Mouse (Mus musculus): ENCODE measurements around the gene Fyb.

Fyb gene

DNA sequence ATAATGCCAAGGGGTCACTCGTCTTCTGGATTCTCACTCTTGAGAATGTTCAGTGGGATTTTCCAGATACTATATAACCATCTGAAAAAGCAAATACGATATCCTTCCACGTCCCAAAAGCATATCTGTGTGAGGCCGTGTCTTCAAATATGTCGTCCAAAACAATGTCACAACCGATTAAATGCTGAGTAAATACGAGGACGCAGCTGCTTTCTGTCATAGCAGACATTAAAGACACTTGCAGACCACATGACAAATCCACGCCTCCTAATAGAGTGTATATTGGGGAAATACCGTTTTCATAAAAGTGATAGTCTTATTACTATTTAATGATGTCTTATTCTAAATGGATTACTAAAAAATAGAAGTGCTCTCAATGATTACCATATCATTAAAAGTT lies 38.0 kb downstream of the Fyb start:
- no peak for DNase-seq (ENCODE audit: low read depth in 2 of 2, low spot score in 2 of 2)

DNA sequence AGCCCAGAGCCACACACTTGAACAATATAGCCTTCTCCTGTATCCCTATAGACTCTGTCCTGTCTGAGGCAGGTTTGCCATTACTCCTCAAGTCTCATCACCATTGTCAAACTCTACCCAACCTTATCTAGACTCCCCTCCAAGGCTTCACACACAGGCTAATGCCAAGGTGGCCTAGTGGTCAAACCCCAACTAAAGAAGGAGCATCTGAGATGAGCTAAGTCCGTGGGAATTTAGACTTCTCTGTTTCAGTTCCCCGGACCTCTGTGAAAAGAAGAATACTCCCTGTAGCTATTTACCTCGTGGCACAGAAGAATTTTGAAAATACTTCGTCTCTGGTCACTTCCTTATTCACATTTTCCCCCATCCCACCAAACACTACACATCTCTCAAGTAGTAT lies 39.5 kb downstream of the Fyb start:
- no peak for DNase-seq (ENCODE audit: low read depth in 2 of 2, low spot score in 2 of 2)

DNA sequence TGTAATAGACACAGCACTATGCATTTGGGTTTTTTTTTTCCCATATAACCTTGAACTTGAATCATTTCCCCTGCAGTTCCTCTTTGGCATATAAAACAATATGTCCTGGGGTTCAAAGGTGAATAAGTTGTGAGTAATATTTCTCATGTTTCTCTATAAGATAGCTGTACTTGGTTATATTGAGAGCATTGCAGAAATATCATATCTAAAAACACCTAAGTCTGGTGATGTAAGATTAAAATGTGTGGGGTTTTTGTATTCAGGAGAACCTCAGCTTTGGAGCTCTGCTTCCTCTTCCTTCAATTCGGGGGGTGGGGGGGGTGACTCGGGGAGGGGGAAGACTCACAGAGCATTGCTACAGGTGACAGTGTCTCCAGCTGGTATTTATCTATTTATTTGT lies 40.0 kb downstream of the Fyb start:
- no peak for DNase-seq (ENCODE audit: low read depth in 2 of 2, low spot score in 2 of 2)

DNA sequence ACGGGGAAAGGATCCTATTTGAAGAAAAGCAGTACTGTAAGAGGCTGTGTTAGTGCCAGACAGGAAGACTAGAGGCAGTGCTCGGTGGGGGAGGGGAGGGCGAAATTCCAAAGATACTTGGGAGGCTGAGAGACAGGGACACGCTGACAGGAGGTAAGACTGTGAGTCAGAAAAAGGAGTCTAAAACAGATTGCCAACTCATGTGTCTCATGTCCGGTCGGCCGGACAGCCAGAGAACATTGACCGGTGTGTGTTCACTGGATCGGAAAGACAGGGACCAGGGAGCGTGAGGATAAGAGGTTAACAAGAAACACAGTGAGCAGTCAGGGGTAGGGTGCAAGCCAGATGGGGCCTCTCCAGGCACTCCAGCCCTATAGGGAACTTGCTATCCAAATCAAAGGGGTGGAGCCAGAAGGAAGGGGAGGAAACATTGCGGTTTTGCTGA lies 42.3 kb downstream of the Fyb start:
- no peak for DNase-seq (ENCODE audit: low read depth in 2 of 2, low spot score in 2 of 2)

DNA sequence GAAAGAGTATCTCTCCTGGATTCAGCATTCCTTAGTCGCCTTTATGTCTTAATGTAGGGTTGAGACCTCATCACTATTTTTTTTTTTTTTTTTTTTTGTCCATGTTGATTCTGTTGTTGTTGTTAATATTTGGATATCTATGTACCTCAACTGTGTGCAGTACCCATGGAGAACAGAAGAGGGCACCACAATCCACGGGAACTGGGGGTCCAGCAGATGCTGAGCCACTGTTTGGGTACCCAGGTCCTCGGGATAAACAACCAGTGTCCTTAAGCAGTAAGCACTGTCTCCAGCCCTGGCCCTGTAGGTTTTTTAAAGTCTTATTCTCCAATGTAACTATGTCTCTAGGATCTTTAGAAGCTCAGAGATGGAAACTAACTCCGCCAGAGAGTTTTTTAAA lies 43.2 kb downstream of the Fyb start:
- DNase-seq (ENCODE audit: low read depth in 2 of 2, low spot score in 2 of 2), result no peak

GRCm38 (mm10) chr15:6567993-6568392 lies 45.3 kb downstream of the Fyb start:
- no peak for DNase-seq (ENCODE audit: low read depth in 2 of 2, low spot score in 2 of 2)

DNA sequence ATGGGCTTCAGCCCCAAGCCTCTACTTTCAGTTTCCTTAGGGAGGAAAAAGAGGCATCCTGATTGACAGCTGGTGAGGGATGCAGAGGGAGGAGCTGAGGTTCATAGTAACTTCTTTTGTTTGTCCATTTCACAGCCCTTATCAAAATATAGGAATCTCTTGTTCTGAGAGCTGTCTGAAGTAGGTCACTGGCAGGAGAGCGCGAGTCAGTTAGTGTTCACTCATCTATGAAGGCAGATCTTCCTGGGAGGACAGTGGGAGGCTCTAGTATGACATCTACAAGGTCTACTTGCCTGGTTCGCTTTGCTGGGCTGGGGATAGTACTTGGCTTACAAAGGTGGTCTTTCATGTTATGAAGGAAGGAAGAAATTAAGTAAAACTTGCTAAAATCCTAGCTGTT lies 46.0 kb downstream of the Fyb start:
- DNase-seq (ENCODE audit: low read depth in 2 of 2, low spot score in 2 of 2), result no peak

- no peak for DNase-seq (ENCODE audit: low read depth in 2 of 2, low spot score in 2 of 2)
These were observed 46.4 kb downstream of the Fyb start for GRCm38 (mm10) chr15:6569074-6569473.

DNA sequence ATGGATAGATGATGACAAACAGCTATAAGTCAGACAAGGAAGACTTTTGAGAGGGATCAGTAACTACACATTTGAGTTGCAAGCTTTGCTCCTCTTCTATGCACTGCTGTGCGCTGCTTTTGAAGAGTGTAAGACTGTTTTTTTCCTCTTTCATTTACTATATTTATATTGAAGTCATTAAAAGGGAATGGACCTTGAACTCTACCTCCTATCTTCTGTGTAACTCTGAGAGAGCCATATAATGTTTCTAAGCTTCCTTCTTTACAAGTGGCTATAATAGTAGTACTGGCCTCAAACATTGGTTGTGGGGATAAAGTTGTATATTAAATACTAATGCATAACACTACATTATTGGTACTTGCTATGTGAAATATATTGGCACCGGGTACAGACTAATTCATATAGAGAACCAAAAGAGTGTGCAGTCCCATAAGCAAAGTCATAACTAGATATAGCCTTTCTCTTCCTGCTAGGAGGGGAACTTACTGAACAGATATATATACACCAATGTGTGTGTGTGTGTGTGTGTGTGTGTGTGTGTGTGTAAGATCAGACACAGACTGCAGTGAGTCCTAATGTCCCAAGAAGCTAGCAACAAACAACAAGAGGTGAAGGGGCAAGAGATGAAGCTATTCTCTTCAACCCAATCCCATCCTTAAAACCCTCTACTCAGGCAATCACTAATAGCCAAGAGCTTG lies 47.7 kb downstream of the Fyb start:
- DNase-seq (ENCODE audit: low read depth in 2 of 2, low spot score in 2 of 2), result no peak

DNA sequence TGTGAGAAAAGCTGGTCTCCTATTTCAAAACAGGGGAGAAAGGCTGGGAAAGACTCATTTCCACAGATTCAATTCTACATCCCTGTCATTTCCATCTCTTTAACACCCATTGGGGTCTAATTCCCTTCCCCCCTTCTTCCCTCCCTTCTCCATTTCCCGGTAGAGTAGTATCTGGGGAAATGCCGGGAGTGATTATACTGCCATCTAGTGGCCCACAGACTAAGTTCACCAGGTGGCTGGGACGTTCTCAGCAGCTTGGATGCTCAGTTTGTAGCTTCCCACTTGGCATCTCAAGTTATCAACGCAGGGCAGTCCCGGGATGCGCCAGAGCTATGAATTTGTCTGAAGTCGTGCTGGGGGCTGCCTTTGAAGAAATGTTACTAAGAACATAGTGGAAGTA lies 48.2 kb downstream of the Fyb start:
- peak in 1 of 2 experiments; percentile 55 for DNase-seq (ENCODE audit: low read depth in 2 of 2, low spot score in 2 of 2)

GRCm38 (mm10) chr15:6574283-6574960 lies 51.8 kb downstream of the Fyb start:
- DNase-seq (ENCODE audit: low read depth in 2 of 2, low spot score in 2 of 2), result peak; percentile 50 to 51

DNA sequence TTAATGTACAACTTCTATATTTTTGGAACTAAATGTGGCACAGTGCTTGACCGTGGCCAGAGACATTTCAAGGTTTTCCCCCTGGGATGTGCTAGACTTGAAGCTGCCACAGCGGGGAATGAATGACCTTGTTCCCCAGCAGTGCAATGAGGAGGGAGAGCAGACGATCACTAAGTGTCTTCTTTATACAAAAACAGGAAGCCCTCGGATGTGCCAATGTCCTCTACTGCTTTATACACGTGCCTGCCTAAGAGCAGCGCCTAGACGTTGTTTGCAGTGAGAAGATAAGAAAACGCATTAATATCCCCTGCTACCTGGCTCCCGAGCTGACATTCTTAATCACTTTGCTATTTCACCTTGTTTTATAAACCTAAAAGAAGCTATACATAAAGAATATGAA lies 55.3 kb downstream of the Fyb start:
- peak in 1 of 2 experiments; percentile 51 for DNase-seq (ENCODE audit: low read depth in 2 of 2, low spot score in 2 of 2)

DNA sequence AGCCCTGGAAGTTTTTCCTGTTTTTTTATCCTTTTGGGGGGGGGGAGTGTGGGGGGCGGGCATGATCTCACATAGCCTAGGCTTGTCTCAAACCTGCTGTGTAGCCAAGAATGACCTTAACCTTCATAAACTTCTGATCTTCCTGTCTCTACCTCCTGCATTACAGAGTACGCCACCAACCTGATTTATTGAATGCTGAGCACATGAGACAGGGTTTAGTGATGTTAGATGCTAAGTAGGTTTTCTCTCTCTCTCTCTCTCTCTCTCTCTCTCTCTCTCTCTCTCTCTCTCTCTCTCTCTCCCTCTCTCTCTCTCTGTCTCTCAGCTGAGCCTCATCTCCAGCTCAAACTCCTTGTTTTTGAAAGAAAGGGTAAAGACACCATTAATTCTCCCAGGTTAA lies 56.0 kb downstream of the Fyb start:
- no peak for DNase-seq (ENCODE audit: low read depth in 2 of 2, low spot score in 2 of 2)

GRCm38 (mm10) chr15:6579194-6579768 lies 56.6 kb downstream of the Fyb start:
- DNase-seq (ENCODE audit: low read depth in 2 of 2, low spot score in 2 of 2), result no peak

DNA sequence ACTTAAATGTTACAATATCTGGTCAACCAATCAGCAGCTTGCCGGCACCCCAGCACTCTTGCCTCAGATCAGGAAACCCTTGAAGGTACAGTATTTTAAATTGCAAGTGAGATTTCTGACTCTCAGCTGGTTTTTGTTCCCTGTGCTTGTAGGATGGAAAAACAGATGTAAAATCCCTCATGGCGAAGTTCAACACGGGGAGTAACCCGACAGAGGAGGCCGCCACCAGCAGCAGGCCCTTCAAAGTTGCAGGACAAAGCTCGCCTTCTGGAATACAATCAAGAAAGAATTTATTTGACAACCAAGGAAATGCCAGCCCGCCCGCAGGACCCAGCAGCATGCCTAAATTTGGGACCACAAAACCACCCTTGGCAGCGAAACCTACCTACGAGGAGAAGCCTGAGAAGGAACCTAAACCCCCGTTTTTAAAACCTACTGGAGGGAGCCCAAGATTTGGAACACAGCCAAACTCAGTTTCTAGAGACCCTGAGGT lies 57.2 kb downstream of the Fyb start:
- peak in 1 of 2 experiments; percentile 51 for DNase-seq (ENCODE audit: low read depth in 2 of 2, low spot score in 2 of 2)

GRCm38 (mm10) chr15:6584645-6585044 lies 62.0 kb downstream of the Fyb start:
- no peak for DNase-seq (ENCODE audit: low read depth in 2 of 2, low spot score in 2 of 2)

DNA sequence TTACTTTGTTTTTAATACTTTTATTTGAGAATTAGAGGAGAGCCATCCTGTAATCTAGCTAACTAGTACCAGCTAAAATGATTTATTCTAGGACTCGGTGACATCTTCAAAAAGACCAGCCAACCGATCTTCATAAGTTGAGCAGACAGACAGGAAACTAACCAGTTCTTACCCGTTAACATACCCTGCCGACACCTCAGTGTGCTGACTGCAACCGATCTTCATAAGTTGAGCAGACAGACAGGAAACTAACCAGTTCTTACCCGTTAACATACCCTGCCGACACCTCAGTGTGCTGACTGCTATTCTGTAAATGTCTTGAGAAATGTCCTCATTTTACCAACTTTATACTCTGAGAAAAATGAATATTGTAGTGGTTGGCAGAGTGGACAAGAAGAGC lies 63.7 kb downstream of the Fyb start:
- peak in 1 of 2 experiments; percentile 45 for DNase-seq (ENCODE audit: low read depth in 2 of 2, low spot score in 2 of 2)

GRCm38 (mm10) chr15:6587526-6587925 lies 64.9 kb downstream of the Fyb start:
- DNase-seq (ENCODE audit: low read depth in 2 of 2, low spot score in 2 of 2), result no peak

DNA sequence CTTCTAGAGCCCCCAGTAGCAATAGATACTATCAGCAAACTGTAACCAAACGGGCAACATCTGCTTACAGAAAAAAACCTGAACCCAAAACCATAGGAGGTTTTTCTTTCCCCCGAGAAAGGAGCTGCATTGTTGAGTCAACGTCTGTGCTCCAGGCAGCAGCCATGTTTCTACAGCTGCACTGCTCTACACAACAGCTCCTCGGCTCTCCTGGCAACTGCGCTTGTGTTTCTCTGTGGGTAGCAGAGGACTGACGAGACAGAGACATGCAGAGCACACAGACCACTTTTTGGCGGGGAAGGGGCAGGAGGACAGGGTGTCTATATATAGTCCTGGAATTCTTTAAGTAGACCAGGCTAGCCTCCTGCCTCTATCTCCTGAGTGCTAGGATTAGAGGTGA lies 65.5 kb downstream of the Fyb start:
- DNase-seq (ENCODE audit: low read depth in 2 of 2, low spot score in 2 of 2), result no peak

DNA sequence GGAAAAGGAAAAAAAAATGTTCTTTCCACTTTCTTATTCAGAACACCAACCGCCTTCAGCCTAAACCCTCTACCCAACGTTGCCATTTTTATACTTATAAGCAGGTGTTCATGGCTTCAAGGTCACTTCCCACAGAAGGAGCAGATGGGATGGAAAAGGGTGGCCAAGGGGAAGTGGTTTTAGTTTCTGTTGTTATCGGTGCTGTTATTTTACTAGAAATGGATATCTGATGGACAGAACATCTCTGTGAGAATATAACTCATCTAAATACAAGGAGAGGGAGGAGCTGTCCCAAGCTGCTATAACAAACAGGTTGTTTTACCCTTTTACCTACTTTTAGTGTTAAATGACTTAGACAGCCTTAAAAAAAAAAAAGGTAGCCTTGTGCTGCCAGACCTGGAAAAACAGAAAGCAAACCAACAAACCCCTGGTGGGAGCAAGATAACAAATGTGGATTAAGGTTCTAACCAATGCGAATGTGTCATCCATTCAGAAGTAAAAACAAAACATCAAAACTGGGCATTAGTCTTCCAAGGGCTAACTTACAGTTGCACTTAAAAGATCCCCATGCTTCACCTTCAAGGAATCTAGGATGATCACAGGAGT lies 68.3 kb downstream of the Fyb start:
- no peak for DNase-seq (ENCODE audit: low read depth in 2 of 2, low spot score in 2 of 2)

- no peak for DNase-seq (ENCODE audit: low read depth in 2 of 2, low spot score in 2 of 2)
These were observed 68.9 kb downstream of the Fyb start for GRCm38 (mm10) chr15:6591527-6591926.
